Mouse (Mus musculus): ENCODE data around the gene Ccni. TPM values are rescaled to one million over a fixed set of nuclear protein-coding genes. Genes with fewer than 3 reads are reported as not detected.

Ccni gene
- polyA plus RNA-seq, 1 experiment from 2014 or later, result 147 TPM

DNA sequence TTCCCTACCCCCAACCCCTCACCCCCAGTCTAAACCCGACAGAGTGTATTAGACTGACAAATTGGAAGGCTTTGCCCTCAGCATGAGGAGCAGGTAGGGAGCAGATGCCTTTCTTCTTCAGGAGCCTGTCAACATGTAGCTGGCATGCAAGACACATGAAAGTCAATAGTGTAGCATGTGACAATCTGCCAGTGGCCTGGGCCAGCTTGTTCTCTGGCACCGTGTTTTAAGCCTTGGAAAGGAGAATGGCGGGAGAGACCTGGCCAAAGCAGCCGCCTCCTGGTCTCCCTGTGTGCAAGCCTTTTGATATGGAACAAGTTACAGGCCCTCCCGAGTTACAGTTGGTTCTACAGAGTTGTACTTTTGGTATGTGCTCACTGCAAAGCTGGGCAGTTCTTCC is 65.5 kb downstream of the Ccni start:
- Histone ChIP-seq H3K4me2 (ENCODE audit: low read depth, severe bottlenecking) (no peak overlapping the region), H3K9ac (ENCODE audit: low read length) (no peak overlapping the region), H3K4me3 (ENCODE audit: low read depth, low read length) (no peak overlapping the region), H3K36me3 (ENCODE audit: control insufficient read depth, insufficient read depth, low read length) (peaks cover 8% of the 10 kb centered on the region), H3K9me3 (ENCODE audit: control insufficient read depth, low read length) (no peaks in the 10 kb centered on the region), H3K27ac (replicated peaks; ENCODE audit: low read depth, low read length) (no peak overlapping the region), H3K4me1 (ENCODE audit: control insufficient read depth, insufficient read depth, low read length) (peaks cover 19% of the 10 kb centered on the region), H3K27me3 (ENCODE audit: control insufficient read depth, insufficient read depth, low read length) (no peaks in the 10 kb centered on the region)
- WGBS, result 83% methylated on average over 5 of the region's 5 CpGs
- no peak for ATAC-seq (ENCODE audit: insufficient number of reproducible peaks, low FRiP score, low TSS enrichment, low read depth)
- no peak for DNase-seq (ENCODE audit: low spot score)

GRCm38 (mm10) chr5:93139350-93139749 is 66.9 kb downstream of the Ccni start:
- H3K4me3 ChIP-seq (ENCODE audit: low read depth, low read length), result no peak overlapping the region
- H3K27me3 ChIP-seq (ENCODE audit: control insufficient read depth, insufficient read depth, low read length), result no peaks in the 10 kb centered on the region
- DNase-seq (ENCODE audit: low spot score) (no peak), ATAC-seq (ENCODE audit: insufficient number of reproducible peaks, low FRiP score, low TSS enrichment, low read depth) (no peak)
- no peak overlapping the region for H3K4me2 ChIP-seq (ENCODE audit: low read depth, severe bottlenecking)
- no peaks in the 10 kb centered on the region for H3K9me3 ChIP-seq (ENCODE audit: control insufficient read depth, low read length)
- 92% methylated on average over 9 of the region's 9 CpGs for WGBS
- peaks cover 25% of the 10 kb centered on the region; the same call in 1 of the 2 replicates for H3K4me1 ChIP-seq (ENCODE audit: control insufficient read depth, insufficient read depth, low read length)
- H3K36me3 ChIP-seq (ENCODE audit: control insufficient read depth, insufficient read depth, low read length), result peaks cover 8% of the 10 kb centered on the region
- H3K9ac ChIP-seq (ENCODE audit: low read length), result no peak overlapping the region
- H3K27ac ChIP-seq (replicated peaks; ENCODE audit: low read depth, low read length), result no peak overlapping the region

- H3K36me3 ChIP-seq (ENCODE audit: control insufficient read depth, insufficient read depth, low read length), result peaks cover 6% of the 10 kb centered on the region; the same call in 1 of the 2 replicates
- H3K4me2 ChIP-seq (ENCODE audit: low read depth, severe bottlenecking), result no peak overlapping the region
- no peaks in the 10 kb centered on the region for H3K27me3 ChIP-seq (ENCODE audit: control insufficient read depth, insufficient read depth, low read length)
- DNase-seq (ENCODE audit: low spot score) (no peak), ATAC-seq (ENCODE audit: insufficient number of reproducible peaks, low FRiP score, low TSS enrichment, low read depth) (no peak)
- no peak overlapping the region for H3K9ac ChIP-seq (ENCODE audit: low read length)
- 76% methylated on average over 5 of the region's 5 CpGs for WGBS
- peak overlapping the region; percentile 38; the same call in 1 of the 2 replicates for H3K27ac ChIP-seq (replicated peaks; ENCODE audit: low read depth, low read length)
- no peaks in the 10 kb centered on the region for H3K9me3 ChIP-seq (ENCODE audit: control insufficient read depth, low read length)
- peaks cover 44% of the 10 kb centered on the region for H3K4me1 ChIP-seq (ENCODE audit: control insufficient read depth, insufficient read depth, low read length)
- H3K4me3 ChIP-seq (ENCODE audit: low read depth, low read length), result no peak overlapping the region
Measured at GRCm38 (mm10) chr5:93136956-93137586, 69.2 kb downstream of the Ccni start.

GRCm38 (mm10) chr5:93135368-93136107 is 70.8 kb downstream of the Ccni start:
- peaks cover 59% of the 10 kb centered on the region for H3K4me1 ChIP-seq (ENCODE audit: control insufficient read depth, insufficient read depth, low read length)
- no peak overlapping the region for H3K4me2 ChIP-seq (ENCODE audit: low read depth, severe bottlenecking)
- no peaks in the 10 kb centered on the region for H3K9me3 ChIP-seq (ENCODE audit: control insufficient read depth, low read length)
- peak; percentile 40 for DNase-seq (ENCODE audit: low spot score)
- H3K9ac ChIP-seq (ENCODE audit: low read length), result no peak overlapping the region
- no peaks in the 10 kb centered on the region for H3K27me3 ChIP-seq (ENCODE audit: control insufficient read depth, insufficient read depth, low read length)
- WGBS, result 43% methylated on average over 10 of the region's 10 CpGs
- H3K27ac ChIP-seq (replicated peaks; ENCODE audit: low read depth, low read length), result no peak overlapping the region
- H3K36me3 ChIP-seq (ENCODE audit: control insufficient read depth, insufficient read depth, low read length), result peaks cover 6% of the 10 kb centered on the region; the same call in 1 of the 2 replicates
- H3K4me3 ChIP-seq (ENCODE audit: low read depth, low read length), result no peak overlapping the region
- ATAC-seq (ENCODE audit: insufficient number of reproducible peaks, low FRiP score, low TSS enrichment, low read depth), result 0 out of 2 replicates have a peak, but pooled peaks have one; percentile 12

GRCm38 (mm10) chr5:93133445-93134244 is 72.7 kb downstream of the Ccni start:
- DNase-seq (ENCODE audit: low spot score), result peak; percentile 62
- no peaks in the 10 kb centered on the region for H3K36me3 ChIP-seq (ENCODE audit: control insufficient read depth, insufficient read depth, low read length)
- peaks cover 77% of the 10 kb centered on the region for H3K4me1 ChIP-seq (ENCODE audit: control insufficient read depth, insufficient read depth, low read length)
- H3K27me3 ChIP-seq (ENCODE audit: control insufficient read depth, insufficient read depth, low read length), result no peaks in the 10 kb centered on the region
- no peaks in the 10 kb centered on the region for H3K9me3 ChIP-seq (ENCODE audit: control insufficient read depth, low read length)
- peak overlapping the region; percentile 10; the same call in 1 of the 2 replicates for H3K4me2 ChIP-seq (ENCODE audit: low read depth, severe bottlenecking)
- no peak overlapping the region for H3K9ac ChIP-seq (ENCODE audit: low read length)
- H3K4me3 ChIP-seq (ENCODE audit: low read depth, low read length), result no peak overlapping the region
- H3K27ac ChIP-seq (replicated peaks; ENCODE audit: low read depth, low read length), result peak overlapping the region; percentile 69
- WGBS, result 10% methylated on average over 10 of the region's 10 CpGs
- no peak; the same call in 1 of the 2 replicates for ATAC-seq (ENCODE audit: insufficient number of reproducible peaks, low FRiP score, low TSS enrichment, low read depth)

Other genes with a start within 250 kb of the Ccni start
- gene Sowahb, start 161.5 kb downstream of the Ccni start, polyA plus RNA-seq (2014; fragmentation: Nextera tagmentation; extraction: Ambion mirVana), result 0.28 and 0.72 TPM in 2 replicates
- gene Sept11, start 113.1 kb downstream of the Ccni start, polyA plus RNA-seq (2014; fragmentation: Nextera tagmentation; extraction: Ambion mirVana), result 276 and 282 TPM in 2 replicates
- 1.9 and 2.3 TPM in 2 replicates for gene 2010109A12Rik, start within 50 bp of the Ccni start, polyA plus RNA-seq (2014; fragmentation: Nextera tagmentation; extraction: Ambion mirVana)
- gene Ccng2, start 60.8 kb upstream of the Ccni start, polyA plus RNA-seq (2014; fragmentation: Nextera tagmentation; extraction: Ambion mirVana), result 79.1 and 86.8 TPM in 2 replicates

Measured in limb, embryonic 11.5 days (tissue).